Mouse (Mus musculus) intestine, embryonic 14.5 days (tissue): ENCODE data around the gene Nol3. TPM values are rescaled to one million over a fixed set of nuclear protein-coding genes. Genes with fewer than 3 reads are reported as not detected.
"Not testable (repeated sequence)": the region's sequence is repeated elsewhere in the genome, so short reads cannot be mapped to it uniquely, and the experiment has no call there.

Source experiments
- ATAC-seq: fragments of 200-750 bp; cut with Nextera tagmentation; replicated peaks from 2 replicates; pipeline ENCODE4 v1.8.0; 2017; ENCODE audit warnings: low read depth, moderate number of reproducible peaks, moderate TSS enrichment, moderate library complexity; ENCODE audit not compliant: low FRiP score, low TSS enrichment
- DNase-seq: peaks from one replicate; pipeline ENCODE4 v3.0.0-alpha.2; 2018; ENCODE audit warnings: low spot score
- H3K27ac ChIP-seq: fragments of 300-500 bp; sonication (generic); 2 replicates; pipeline ENCODE4 v1.5.1; 2014; ENCODE audit warnings: low read depth, mild to moderate bottlenecking, control low read depth
- H3K27me3 ChIP-seq: fragments of 300-500 bp; sonication (generic); replicated peaks from 2 replicates; pipeline ENCODE4 v1.6.1; 2014; ENCODE audit warnings: low read length, control low read depth; ENCODE audit not compliant: control insufficient read depth, insufficient read depth
- H3K36me3 ChIP-seq: fragments of 300-500 bp; sonication (generic); 2 replicates; pipeline ENCODE4 v1.6.1; 2014; ENCODE audit warnings: low read length, control low read depth; ENCODE audit not compliant: control insufficient read depth, insufficient read depth
- H3K4me1 ChIP-seq: fragments of 300-500 bp; sonication (generic); replicated peaks from 2 replicates; pipeline ENCODE4 v1.6.1; 2014; ENCODE audit warnings: low read length, control low read depth, mixed read lengths; ENCODE audit not compliant: control insufficient read depth, insufficient read depth
- H3K4me2 ChIP-seq: fragments of 300-500 bp; sonication (generic); 2 replicates; pipeline ENCODE4 v1.6.1; 2014; ENCODE audit warnings: low read length
- H3K4me3 ChIP-seq: fragments of 300-500 bp; sonication (generic); 2 replicates; pipeline ENCODE4 v1.5.1; 2014; ENCODE audit warnings: low read depth, low read length, control low read depth, mixed read lengths
- H3K9ac ChIP-seq: fragments of 300-500 bp; sonication (generic); 2 replicates; pipeline ENCODE4 v1.6.1; 2014; ENCODE audit warnings: mild to moderate bottlenecking, low read length
- H3K9me3 ChIP-seq: fragments of 300-500 bp; sonication (generic); 2 replicates; pipeline ENCODE4 v1.6.1; 2016; ENCODE audit warnings: low read length, control low read depth; ENCODE audit not compliant: control insufficient read depth
- WGBS: fragments of 180-500 bp; shearing (Covaris S2); extraction: QIAGEN DNeasy Blood & Tissue Kit; methylation state at CpG from one replicate; pipeline ENCODE4 v1.1.7; 2014; 5-methylcytosine and 5-hydroxymethylcytosine counted together
- polyA plus RNA-seq: library from polyadenylated mRNA; unstranded; fragments of >200 nt; fragmentation: Nextera tagmentation; extraction: Ambion mirVana; gene quantifications from 2 replicates; pipeline ENCODE4 v1.2.1, GENCODE M21; 2014

Gene Nol3
- 1.3 and 1.4 TPM in 2 replicates for polyA plus RNA-seq

- Histone ChIP-seq H3K4me1 (peaks cover 4% of the 10 kb centered on the region), H3K9ac (0 out of 2 replicates have a peak within 1 kb of the TSS, but pooled peaks have one; percentile 18), H3K9me3 (no peaks in the 10 kb centered on the region), H3K4me3 (peak within 1 kb of the TSS; percentile 34), H3K4me2 (peak within 1 kb of the TSS; percentile 71), H3K36me3 (no peaks in the 10 kb centered on the region), H3K27ac (no peak within 1 kb of the TSS), H3K27me3 (peaks cover 94% of the 10 kb centered on the region)
- ATAC-seq (no peak), DNase-seq (no peak)
- WGBS: 9% methylated on average over 10 of the region's 10 CpGs
Measured at GRCm38 (mm10) chr8:105275840-105276239, at the start of gene Nol3. TSS of gene Nol3 (plus strand) at chr8:105276140.

GRCm38 (mm10) chr8:105231503-105232320, 44.2 kb upstream of the Nol3 start:
- H3K36me3 ChIP-seq: peaks cover 19% of the 10 kb centered on the region
- no peak overlapping the region for H3K9ac ChIP-seq
- H3K4me2 ChIP-seq: no peak overlapping the region
- no peak for DNase-seq
- WGBS: 83% methylated on average over 12 of the region's 12 CpGs
- no peak overlapping the region for H3K4me3 ChIP-seq
- H3K9me3 ChIP-seq: no peaks in the 10 kb centered on the region
- ATAC-seq: no peak
- peaks cover 1% of the 10 kb centered on the region; the same call in 1 of the 2 replicates for H3K4me1 ChIP-seq
- H3K27me3 ChIP-seq: no peaks in the 10 kb centered on the region
- H3K27ac ChIP-seq: no peak overlapping the region

GRCm38 (mm10) chr8:105232321-105232693, 43.6 kb upstream of the Nol3 start:
- not testable (repeated sequence) for H3K4me2 ChIP-seq, H3K4me1 ChIP-seq, DNase-seq, H3K9ac ChIP-seq, H3K4me3 ChIP-seq, H3K27me3 ChIP-seq, ATAC-seq, H3K9me3 ChIP-seq, H3K27ac ChIP-seq
- 96% methylated on average over 4 of the region's 4 CpGs for WGBS
- peaks cover 25% of the 10 kb centered on the region for H3K36me3 ChIP-seq

DNA sequence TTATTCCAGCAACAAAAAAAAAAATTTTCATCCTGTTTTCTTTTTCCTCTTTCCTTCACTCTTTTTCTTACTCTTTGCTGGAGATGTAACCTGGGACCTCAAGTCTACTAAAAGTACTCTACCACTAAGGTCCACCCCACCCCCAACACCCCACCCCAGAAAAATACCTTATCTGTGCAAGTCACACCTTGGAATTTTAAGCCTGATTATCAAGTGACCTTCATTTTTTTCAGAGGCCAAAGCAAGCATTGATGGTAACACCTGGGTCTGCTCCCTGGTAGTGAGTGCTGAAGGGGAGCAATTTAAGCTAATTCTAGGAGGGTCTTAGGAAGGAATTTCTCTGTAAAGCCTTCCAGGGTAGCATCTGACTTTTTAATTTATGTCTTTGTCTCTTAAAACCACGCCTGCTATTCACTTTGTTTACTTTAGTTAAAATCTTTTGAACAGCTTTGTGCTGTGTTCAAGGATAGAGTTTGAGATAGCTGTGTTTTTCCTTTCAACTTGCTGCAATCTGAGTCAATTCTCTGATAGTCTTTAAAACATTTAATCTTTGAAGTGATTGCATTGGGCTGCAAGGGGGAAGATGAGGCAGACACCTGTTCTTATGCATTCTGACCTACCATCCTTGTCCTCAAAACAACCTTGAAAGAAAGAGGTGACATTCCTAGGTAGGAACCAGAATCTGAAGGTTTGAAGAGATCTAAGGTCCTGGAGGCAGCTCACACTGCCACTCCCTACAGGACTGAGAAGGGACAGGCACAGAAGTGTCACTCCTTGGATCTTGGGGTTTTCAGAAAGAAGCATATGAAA, 42.6 kb upstream of the Nol3 start:
- Histone ChIP-seq H3K9me3 (no peaks in the 10 kb centered on the region), H3K27ac (no peak overlapping the region), H3K9ac (no peak overlapping the region), H3K4me3 (no peak overlapping the region), H3K27me3 (no peaks in the 10 kb centered on the region), H3K36me3 (peaks cover 26% of the 10 kb centered on the region), H3K4me1 (no peaks in the 10 kb centered on the region; the same call in 1 of the 2 replicates), H3K4me2 (no peak overlapping the region)
- WGBS: 26% methylated on average over 1 of the region's 1 CpGs
- ATAC-seq (no peak), DNase-seq (no peak)

DNA sequence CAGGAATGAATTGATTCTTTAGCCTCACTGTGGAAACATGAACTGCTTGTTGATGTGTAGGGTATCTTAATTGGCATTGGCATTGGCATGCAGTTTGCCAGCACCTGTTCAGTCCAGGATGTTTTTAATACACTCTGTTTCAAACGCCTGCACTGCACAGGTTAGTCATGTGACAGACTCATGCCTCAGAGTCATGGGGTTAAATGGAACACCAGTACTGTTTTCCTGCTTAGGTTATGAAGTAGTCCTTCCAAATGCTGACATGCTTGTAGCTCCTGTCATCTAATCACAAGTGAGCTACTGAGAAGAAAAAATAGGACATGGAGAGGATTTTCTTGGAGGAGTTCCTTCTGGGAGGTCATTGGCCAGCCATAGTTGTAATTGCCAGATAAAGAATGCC, 40.7 kb upstream of the Nol3 start:
- Histone ChIP-seq H3K27me3 (no peaks in the 10 kb centered on the region), H3K9me3 (no peaks in the 10 kb centered on the region), H3K4me2 (no peak overlapping the region), H3K9ac (no peak overlapping the region), H3K4me3 (no peak overlapping the region), H3K27ac (no peak overlapping the region), H3K36me3 (peaks cover 45% of the 10 kb centered on the region), H3K4me1 (no peaks in the 10 kb centered on the region; the same call in 1 of the 2 replicates)
- WGBS: 72% methylated on average over 1 of the region's 1 CpGs
- no peak for ATAC-seq
- DNase-seq: no peak

GRCm38 (mm10) chr8:105237442-105238142, 38.3 kb upstream of the Nol3 start:
- Histone ChIP-seq H3K27me3 (no peaks in the 10 kb centered on the region), H3K9ac (no peak overlapping the region), H3K4me3 (no peak overlapping the region), H3K27ac (no peak overlapping the region), H3K4me1 (no peaks in the 10 kb centered on the region; the same call in 1 of the 2 replicates), H3K9me3 (no peaks in the 10 kb centered on the region), H3K36me3 (peaks cover 64% of the 10 kb centered on the region), H3K4me2 (no peak overlapping the region)
- WGBS: 91% methylated on average over 14 of the region's 14 CpGs
- ATAC-seq (no peak), DNase-seq (no peak)

DNA sequence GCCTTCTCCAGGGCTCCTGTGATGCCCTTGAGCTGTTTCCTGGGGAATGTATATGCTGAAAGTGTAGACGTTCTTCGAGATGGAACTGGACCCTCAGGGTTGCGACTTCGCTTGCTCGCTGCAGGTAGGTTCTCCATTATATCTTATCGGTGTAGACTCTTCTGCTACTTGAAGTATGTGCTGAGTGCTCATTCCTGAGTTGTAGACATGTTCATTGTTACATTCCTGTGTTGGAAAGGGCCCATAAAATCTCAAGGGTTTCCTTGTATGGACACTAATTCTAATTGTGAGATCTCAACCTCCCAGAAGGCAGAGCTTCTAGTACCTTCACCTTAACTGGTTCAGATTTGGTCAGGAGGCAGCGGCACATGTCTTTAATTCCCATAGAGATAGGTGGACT, 34.9 kb upstream of the Nol3 start:
- no peak for ATAC-seq

GRCm38 (mm10) chr8:105251954-105252353, 24.0 kb upstream of the Nol3 start:
- Histone ChIP-seq H3K4me3 (no peak overlapping the region), H3K9ac (no peak overlapping the region), H3K27me3 (no peaks in the 10 kb centered on the region), H3K36me3 (peaks cover 65% of the 10 kb centered on the region), H3K4me2 (no peak overlapping the region), H3K27ac (no peak overlapping the region), H3K4me1 (peaks cover 16% of the 10 kb centered on the region), H3K9me3 (no peaks in the 10 kb centered on the region)
- DNase-seq: no peak
- ATAC-seq: no peak
- WGBS: 88% methylated on average over 6 of the region's 6 CpGs

More for the DNA sequence above, 34.9 kb upstream of the Nol3 start:
- Histone ChIP-seq H3K4me1 (no peaks in the 10 kb centered on the region), H3K9me3 (no peaks in the 10 kb centered on the region), H3K9ac (no peak overlapping the region), H3K36me3 (peaks cover 63% of the 10 kb centered on the region), H3K27me3 (no peaks in the 10 kb centered on the region), H3K4me2 (no peak overlapping the region), H3K27ac (no peak overlapping the region), H3K4me3 (no peak overlapping the region)
- WGBS: 95% methylated on average over 7 of the region's 7 CpGs
- DNase-seq: no peak
